Comparison of ENCODE assay signal across 8 mouse cellular contexts in genomic region chr16:43503010-43503635, GRCm38 (mm10).
DNase-seq lines count a peak whose midpoint lies in the region; ATAC-seq lines count a peak whose summit lies in the region.

No protein-coding gene starts in this region.

- H3K4me3 ChIP-seq in kidney, embryonic 15.5 days (replicated peaks), result peak overlapping the region; percentile 44
- peak overlapping the region; percentile 54 for H3K4me3 ChIP-seq in forebrain, embryonic 13.5 days
- no peak overlapping the region for H3K4me3 ChIP-seq in liver, embryonic 12.5 days
- peak overlapping the region; percentile 30 for H3K4me3 ChIP-seq in stomach, embryonic 14.5 days (ENCODE audit: low read depth, low read length)

- no peaks in the 10 kb centered on the region for H3K9me3 ChIP-seq in kidney, embryonic 15.5 days (replicated peaks)
- no peaks in the 10 kb centered on the region for H3K9me3 ChIP-seq in forebrain, embryonic 13.5 days (replicated peaks)
- H3K9me3 ChIP-seq in liver, embryonic 12.5 days (replicated peaks), result no peaks in the 10 kb centered on the region
- no peaks in the 10 kb centered on the region for H3K9me3 ChIP-seq in stomach, embryonic 14.5 days (ENCODE audit: control insufficient read depth, low read depth, low read length)

- no peak; the same call in 1 of the 2 replicates for ATAC-seq in kidney, embryonic 15.5 days (replicated peaks; ENCODE audit: low FRiP score)
- peak; percentile 81 for ATAC-seq in forebrain, embryonic 13.5 days
- ATAC-seq in liver, embryonic 12.5 days, result no peak
- ATAC-seq in stomach, embryonic 14.5 days (ENCODE audit: insufficient number of reproducible peaks, insufficient read depth, low FRiP score, low read depth), result no peak

- 4% methylated on average over 13 of the region's 13 CpGs for WGBS in kidney, embryonic 15.5 days
- under 1% methylated on average over 13 of the region's 13 CpGs for WGBS in forebrain, embryonic 13.5 days
- WGBS in liver, embryonic 12.5 days (ENCODE audit: insufficient replicate concordance), result 12% methylated on average over 13 of the region's 13 CpGs
- WGBS in stomach, embryonic 14.5 days, result 8% methylated on average over 13 of the region's 13 CpGs

- peaks cover 39% of the 10 kb centered on the region for H3K4me1 ChIP-seq in kidney, embryonic 15.5 days
- peaks cover 49% of the 10 kb centered on the region for H3K4me1 ChIP-seq in forebrain, embryonic 13.5 days
- peaks cover 10% of the 10 kb centered on the region; the same call in 1 of the 2 replicates for H3K4me1 ChIP-seq in liver, embryonic 12.5 days
- H3K4me1 ChIP-seq in stomach, embryonic 14.5 days (ENCODE audit: control insufficient read depth, insufficient read depth, low read length), result peaks cover 3% of the 10 kb centered on the region; the same call in 1 of the 2 replicates

- no peaks in the 10 kb centered on the region for H3K27me3 ChIP-seq in kidney, embryonic 15.5 days
- no peaks in the 10 kb centered on the region for H3K27me3 ChIP-seq in forebrain, embryonic 13.5 days
- peaks cover 23% of the 10 kb centered on the region for H3K27me3 ChIP-seq in liver, embryonic 12.5 days (replicated peaks)
- no peaks in the 10 kb centered on the region for H3K27me3 ChIP-seq in stomach, embryonic 14.5 days (ENCODE audit: control insufficient read depth, insufficient read depth, low read length)

- peak overlapping the region; percentile 49 for H3K9ac ChIP-seq in kidney, embryonic 15.5 days
- H3K9ac ChIP-seq in forebrain, embryonic 13.5 days, result peak overlapping the region; percentile 87
- H3K9ac ChIP-seq in liver, embryonic 12.5 days, result no peak overlapping the region
- peak overlapping the region; percentile 34; the same call in 1 of the 2 replicates for H3K9ac ChIP-seq in stomach, embryonic 14.5 days (replicated peaks; ENCODE audit: low read depth, low read length)

- peak overlapping the region; percentile 81 for H3K4me2 ChIP-seq in kidney, embryonic 15.5 days
- peak overlapping the region; percentile 76 for H3K4me2 ChIP-seq in forebrain, embryonic 13.5 days
- peak overlapping the region; percentile 47 for H3K4me2 ChIP-seq in liver, embryonic 12.5 days
- peak overlapping the region; percentile 63 for H3K4me2 ChIP-seq in stomach, embryonic 14.5 days (replicated peaks; ENCODE audit: low read depth, low read length)

- no peaks in the 10 kb centered on the region for H3K36me3 ChIP-seq in kidney, embryonic 15.5 days
- H3K36me3 ChIP-seq in forebrain, embryonic 13.5 days (ENCODE audit: poor library complexity, severe bottlenecking), result no peaks in the 10 kb centered on the region
- no peaks in the 10 kb centered on the region for H3K36me3 ChIP-seq in liver, embryonic 12.5 days
- no peaks in the 10 kb centered on the region for H3K36me3 ChIP-seq in stomach, embryonic 14.5 days (ENCODE audit: control insufficient read depth, insufficient read depth, low read length)

- DNase-seq in kidney, adult 11 months, result no peak
- peak; percentile 35 for DNase-seq in cerebellum, adult 11 months
- DNase-seq in adrenal gland, adult (ENCODE audit: inconsistent age in 2 of 2, low spot score in 1 of 2), result no peak
- no peak for DNase-seq in kidney, postnatal 25 days

- peak overlapping the region; percentile 67 for H3K27ac ChIP-seq in kidney, embryonic 15.5 days
- peak overlapping the region; percentile 99 for H3K27ac ChIP-seq in forebrain, embryonic 13.5 days
- no peak overlapping the region for H3K27ac ChIP-seq in liver, embryonic 12.5 days
- no peak overlapping the region for H3K27ac ChIP-seq in stomach, embryonic 14.5 days (ENCODE audit: low read length)

Comparison
In these comparisons a context has a peak if more than half of its experiments do, and no peak if none do; other contexts are left out.
1. H3K27ac ChIP-seq: peak in kidney, embryonic 15.5 days (single experiment) and forebrain, embryonic 13.5 days (single experiment); none in liver, embryonic 12.5 days (single experiment) and stomach, embryonic 14.5 days (single experiment).
2. Peak in every context shown above with its lines, with median percentiles within 50 percentile points of each other: H3K4me2 ChIP-seq.